Mouse (Mus musculus): Measurements from ENCODE around the gene Riox2.

The Riox2 gene

DNA sequence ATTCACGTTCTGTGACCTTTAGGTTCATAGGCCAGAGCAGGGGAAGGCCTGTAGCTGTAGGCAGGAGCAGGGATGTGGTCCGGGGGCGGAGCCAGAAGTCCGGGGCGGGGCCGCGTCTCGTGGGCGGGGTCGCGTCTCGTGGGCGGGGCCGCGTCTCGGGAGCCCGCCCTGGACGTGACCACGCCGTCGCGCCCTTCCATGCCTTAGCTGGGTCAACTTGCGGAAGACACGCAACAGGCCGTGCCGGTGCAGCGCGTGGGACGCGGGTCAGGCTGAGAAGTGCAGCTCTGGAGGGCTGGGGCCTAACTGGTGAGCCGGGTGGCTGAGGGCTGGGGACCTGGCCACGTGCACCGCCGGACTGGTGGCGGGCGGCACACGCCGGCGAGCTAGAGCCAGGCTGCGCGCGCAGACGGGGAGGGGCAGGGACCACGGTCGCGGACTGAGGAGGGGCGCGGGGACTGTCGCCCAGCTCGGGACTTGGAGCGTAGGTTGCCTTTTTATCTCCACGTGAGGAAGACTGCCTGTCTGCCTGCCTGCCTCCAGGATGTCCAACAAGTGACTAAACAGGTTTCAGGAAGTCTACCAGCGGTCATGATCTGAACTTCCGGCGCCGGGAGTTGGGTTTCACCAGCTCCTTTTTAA lies at the start of gene Riox2:
Riox2 (plus strand) TSS at position 139 of the 642 bp plus-strand sequence.
- DNase-seq (ENCODE audit: low read depth in 2 of 2, low spot score in 2 of 2) = peak; percentile 77 to 82

DNA sequence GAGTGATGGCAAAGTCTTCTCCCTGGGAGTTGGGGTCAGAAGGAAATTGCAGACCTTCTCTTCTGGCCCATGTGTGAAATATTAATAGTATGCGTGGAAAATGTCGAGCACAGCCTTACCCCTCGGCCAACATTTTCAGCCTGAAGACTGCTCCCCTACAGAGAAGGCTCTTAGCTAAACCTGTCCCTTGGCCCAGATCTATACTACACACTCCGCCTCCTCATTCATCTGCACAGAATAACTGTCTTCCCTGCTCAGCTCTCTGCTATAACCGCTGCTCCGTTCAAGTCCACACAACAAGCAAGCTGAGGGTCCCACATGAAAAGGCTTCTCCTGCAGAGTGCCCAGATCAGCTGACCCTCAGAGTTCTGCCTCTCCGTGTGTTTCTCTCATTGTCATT lies 43.6 kb upstream of the Riox2 start:
- DNase-seq (ENCODE audit: low read depth in 2 of 2, low spot score in 2 of 2) = no peak

DNA sequence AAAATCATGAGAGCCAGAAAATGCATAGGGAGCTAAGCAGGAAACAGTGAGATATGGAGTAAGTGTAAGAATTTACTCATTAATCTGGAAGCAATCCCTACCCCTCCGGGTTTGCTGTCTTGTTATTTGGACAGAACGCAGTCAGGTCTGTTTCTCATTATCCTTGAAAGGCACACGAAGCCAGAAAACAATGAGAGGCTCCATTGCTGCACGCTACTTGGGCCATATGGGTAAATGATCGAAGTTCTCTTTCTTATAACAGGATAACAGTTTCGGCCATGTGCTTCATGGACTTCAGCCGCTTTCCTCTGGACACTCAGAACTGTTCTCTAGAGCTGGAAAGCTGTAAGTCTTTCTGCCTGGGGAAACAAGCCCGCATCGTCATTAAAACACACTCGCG lies 38.4 kb upstream of the Riox2 start:
- no peak for DNase-seq (ENCODE audit: low read depth in 2 of 2, low spot score in 2 of 2)

GRCm38 (mm10) chr16:59444880-59445559 lies 26.6 kb upstream of the Riox2 start:
- DNase-seq (ENCODE audit: low read depth in 2 of 2, low spot score in 2 of 2) = no peak

DNA sequence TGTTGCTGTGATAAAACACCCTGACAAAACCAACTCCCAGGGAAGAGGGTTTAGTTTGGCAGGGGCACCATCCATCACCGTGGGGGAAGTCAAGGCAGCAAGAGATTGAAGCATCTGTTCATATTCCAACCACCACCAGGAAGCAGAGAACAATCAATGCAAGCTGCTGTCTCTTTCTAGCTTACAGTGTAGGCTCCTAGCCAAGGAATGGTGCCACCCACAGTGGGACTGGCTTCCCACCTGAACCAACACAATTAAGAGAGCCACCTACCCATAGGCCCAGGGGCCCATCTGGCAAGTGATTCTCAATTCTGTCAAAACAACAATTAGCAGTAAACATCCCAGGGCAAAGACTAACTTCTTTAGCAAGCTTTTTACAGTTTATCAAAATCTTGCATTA lies 23.4 kb upstream of the Riox2 start:
- DNase-seq (ENCODE audit: low read depth in 2 of 2, low spot score in 2 of 2) = no peak

GRCm38 (mm10) chr16:59449092-59449491 lies 22.5 kb upstream of the Riox2 start:
- DNase-seq (ENCODE audit: low read depth in 2 of 2, low spot score in 2 of 2) = no peak

- DNase-seq (ENCODE audit: low read depth in 2 of 2, low spot score in 2 of 2) = no peak
These were observed 19.8 kb upstream of the Riox2 start for GRCm38 (mm10) chr16:59451813-59452212.

- DNase-seq (ENCODE audit: low read depth in 2 of 2, low spot score in 2 of 2) = peak; percentile 44 to 68
These were observed 12.2 kb upstream of the Riox2 start for GRCm38 (mm10) chr16:59459259-59459861.

DNA sequence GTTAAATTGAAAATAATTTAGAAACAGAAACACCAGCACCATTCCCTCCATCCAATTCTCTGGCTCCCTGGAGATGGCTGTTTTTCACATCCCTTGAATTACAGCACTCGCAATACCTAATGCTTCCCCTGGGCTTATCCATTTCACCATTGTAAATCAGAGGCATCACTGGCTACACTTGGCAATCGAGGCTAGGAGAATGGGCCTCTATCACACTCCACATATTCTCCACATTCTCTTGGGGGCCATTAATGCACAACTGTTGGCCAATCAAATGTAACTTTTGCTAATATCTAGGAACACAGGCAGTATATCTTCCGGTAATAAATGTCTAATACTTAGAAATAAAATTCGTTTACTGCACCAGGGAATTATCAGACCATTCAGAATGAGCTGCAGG lies 8.0 kb upstream of the Riox2 start:
- DNase-seq (ENCODE audit: low read depth in 2 of 2, low spot score in 2 of 2) = no peak

GRCm38 (mm10) chr16:59463973-59464372 lies 7.6 kb upstream of the Riox2 start:
- no peak for DNase-seq (ENCODE audit: low read depth in 2 of 2, low spot score in 2 of 2)

- DNase-seq (ENCODE audit: low read depth in 2 of 2, low spot score in 2 of 2) = no peak
These were observed 1.7 kb upstream of the Riox2 start for GRCm38 (mm10) chr16:59469846-59470245.

GRCm38 (mm10) chr16:59472546-59472945 lies 971 bp downstream of the Riox2 start:
- no peak for DNase-seq (ENCODE audit: low read depth in 2 of 2, low spot score in 2 of 2)

GRCm38 (mm10) chr16:59474788-59475187 lies 3.2 kb downstream of the Riox2 start:
- DNase-seq (ENCODE audit: low read depth in 2 of 2, low spot score in 2 of 2) = peak; percentile 33 to 60

DNA sequence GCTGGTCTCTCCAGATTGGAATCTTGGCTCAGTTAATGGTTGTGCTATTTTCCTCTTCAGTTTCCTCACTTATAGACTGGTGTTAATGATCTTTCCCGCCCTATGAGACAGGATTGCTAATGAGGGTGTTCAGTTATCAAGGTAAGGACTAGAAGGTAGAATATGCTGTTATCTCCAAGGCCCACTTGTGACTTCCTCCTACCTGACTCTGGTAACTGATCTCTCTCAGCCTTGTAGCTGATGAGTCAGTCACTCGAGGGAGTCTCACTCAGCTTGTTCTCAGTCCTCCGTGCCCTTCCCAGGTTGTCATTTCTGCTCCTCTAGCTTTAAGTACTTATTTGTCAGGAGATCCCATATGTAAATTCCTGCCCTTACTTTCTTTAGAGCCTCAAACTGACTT lies 6.4 kb downstream of the Riox2 start:
- no peak for DNase-seq (ENCODE audit: low read depth in 2 of 2, low spot score in 2 of 2)

DNA sequence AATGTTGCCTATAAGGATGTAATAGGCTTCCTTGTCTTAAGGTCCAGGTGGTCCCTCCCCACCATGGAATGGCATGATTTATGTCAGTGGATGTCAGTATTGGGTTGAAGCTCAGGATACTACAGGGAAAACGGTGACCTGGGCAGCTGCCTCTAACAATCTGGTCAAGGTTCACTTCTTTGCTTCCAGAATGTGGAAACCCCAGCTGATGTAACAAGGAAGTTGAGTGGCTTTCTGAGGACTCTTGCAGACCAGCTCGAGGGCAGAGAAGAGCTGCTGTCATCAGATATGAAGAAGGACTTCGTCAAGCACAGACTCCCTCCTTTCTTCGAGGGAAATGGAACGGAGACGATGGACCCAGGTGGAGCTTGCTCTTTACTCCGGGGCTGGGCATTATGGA lies 15.7 kb downstream of the Riox2 start:
- DNase-seq (ENCODE audit: low read depth in 2 of 2, low spot score in 2 of 2) = no peak

DNA sequence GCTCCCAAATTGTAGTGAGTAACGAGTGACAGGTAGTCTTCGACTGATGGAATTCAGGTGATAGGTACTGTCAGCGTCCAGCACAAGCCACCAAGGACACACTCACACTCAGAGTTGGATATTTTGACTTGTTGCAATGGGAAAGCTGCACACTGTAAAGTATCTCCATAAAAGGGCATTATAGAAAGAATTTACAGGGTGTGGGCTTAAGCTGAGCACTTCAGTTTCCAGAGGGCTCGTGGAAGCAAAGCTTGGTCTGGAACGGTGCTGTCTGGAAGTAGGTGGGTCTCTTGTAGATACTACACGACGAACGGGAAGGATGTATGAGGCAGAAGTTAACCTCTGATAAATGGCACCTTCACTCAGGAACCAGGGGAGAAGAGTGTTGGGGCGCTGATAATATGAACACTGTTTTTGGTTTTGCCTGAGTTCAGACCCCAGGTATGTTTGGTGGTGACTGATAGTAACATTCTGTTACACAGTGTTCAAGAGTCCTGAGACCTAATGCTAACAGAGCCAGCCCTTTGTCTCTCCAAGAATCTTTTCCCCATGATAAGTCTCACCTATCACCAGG lies 16.5 kb downstream of the Riox2 start:
- no peak for DNase-seq (ENCODE audit: low read depth in 2 of 2, low spot score in 2 of 2)

GRCm38 (mm10) chr16:59493199-59493598 lies 21.6 kb downstream of the Riox2 start:
- DNase-seq (ENCODE audit: low read depth in 2 of 2, low spot score in 2 of 2) = no peak

DNA sequence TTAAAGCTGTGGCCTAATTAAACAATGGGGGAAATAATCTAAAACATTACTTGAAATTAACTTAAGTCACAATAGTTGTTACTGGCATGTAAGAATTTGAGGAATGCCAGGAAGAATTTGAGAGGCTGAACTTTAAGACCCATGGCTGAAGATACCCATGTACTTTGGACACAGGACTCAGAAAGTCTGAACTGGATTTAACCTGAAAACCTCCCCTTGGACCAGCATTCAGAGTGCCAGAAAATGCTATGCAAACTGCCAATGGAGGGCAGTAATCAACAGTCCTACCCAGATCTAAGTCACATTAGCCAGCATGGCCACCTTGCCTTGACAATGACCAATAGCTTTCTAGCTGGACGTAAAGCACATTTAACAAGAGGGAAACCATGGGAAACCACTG lies 26.4 kb downstream of the Riox2 start:
- DNase-seq (ENCODE audit: low read depth in 2 of 2, low spot score in 2 of 2) = no peak

DNA sequence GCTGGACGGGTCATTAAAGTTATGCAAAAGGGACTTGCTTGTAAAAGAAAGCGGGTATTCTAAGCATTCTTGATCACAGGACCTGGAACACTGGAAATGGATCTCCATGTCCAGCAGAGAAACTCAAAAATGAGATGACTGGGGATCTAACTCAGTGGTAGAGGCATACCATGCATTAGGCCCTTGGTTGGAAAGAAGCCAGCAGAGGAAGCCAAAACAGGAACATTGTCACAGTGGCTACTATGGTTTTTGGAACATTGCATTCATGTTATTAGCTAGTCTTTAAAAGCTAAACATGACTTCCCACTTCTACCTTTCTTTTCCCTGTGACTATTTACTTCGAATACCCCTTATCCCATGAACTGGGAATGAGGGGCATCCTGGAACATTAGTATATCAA lies 27.6 kb downstream of the Riox2 start:
- DNase-seq (ENCODE audit: low read depth in 2 of 2, low spot score in 2 of 2) = no peak

GRCm38 (mm10) chr16:59509830-59510229 lies 38.3 kb downstream of the Riox2 start:
- DNase-seq (ENCODE audit: low read depth in 2 of 2, low spot score in 2 of 2) = no peak

GRCm38 (mm10) chr16:59515169-59515568 lies 43.6 kb downstream of the Riox2 start:
- no peak for DNase-seq (ENCODE audit: low read depth in 2 of 2, low spot score in 2 of 2)

DNA sequence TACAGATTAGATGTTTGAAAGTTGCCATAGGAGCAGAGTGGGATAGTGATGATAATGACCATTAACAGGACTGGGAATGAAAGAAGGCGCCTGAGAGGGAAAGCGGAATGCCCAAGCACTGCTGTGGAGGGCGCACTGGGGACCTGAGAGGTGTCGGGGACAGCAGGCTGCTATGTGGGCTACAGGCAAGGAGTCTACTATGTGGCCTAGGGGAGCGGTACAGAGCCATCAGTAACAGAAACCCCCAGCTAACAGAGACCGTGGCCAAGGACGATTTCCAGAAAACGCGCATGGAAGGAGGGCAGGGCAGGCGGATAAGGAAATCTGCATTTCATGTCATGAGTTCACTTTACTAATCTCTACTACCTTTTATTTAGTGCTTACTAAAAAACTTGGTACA lies 45.4 kb downstream of the Riox2 start:
- no peak for DNase-seq (ENCODE audit: low read depth in 2 of 2, low spot score in 2 of 2)

Measured in CD8-positive naive resting alpha-beta T cell, adult 2 months (primary cell).